Mouse (Mus musculus) kidney, embryonic 14.5 days (tissue): ENCODE measurements around the gene Abr. TPM values are rescaled to one million over a fixed set of nuclear protein-coding genes. Genes with fewer than 3 reads are reported as not detected.

Experiments used
- ATAC-seq: fragments of 200-750 bp; cut with Nextera tagmentation; 2 replicates; pipeline ENCODE4 v1.8.0; 2017; ENCODE audit warnings: moderate number of reproducible peaks, mild to moderate bottlenecking, moderate TSS enrichment, moderate library complexity; ENCODE audit not compliant: low FRiP score, low TSS enrichment
- H3K27ac ChIP-seq: fragments of 300-500 bp; sonication (generic); 2 replicates; pipeline ENCODE4 v1.5.1; 2014; ENCODE audit warnings: low read depth, mild to moderate bottlenecking, low read length, moderate library complexity, mixed read lengths
- H3K27me3 ChIP-seq: fragments of 300-500 bp; sonication (generic); 2 replicates; pipeline ENCODE4 v1.6.1; 2014; ENCODE audit warnings: mild to moderate bottlenecking, low read length; ENCODE audit not compliant: control insufficient read depth, insufficient read depth
- H3K36me3 ChIP-seq: fragments of 300-500 bp; sonication (generic); 2 replicates; pipeline ENCODE4 v1.6.1; 2014; ENCODE audit warnings: low read length, mixed read lengths; ENCODE audit not compliant: control insufficient read depth, insufficient read depth
- H3K4me1 ChIP-seq: fragments of 300-500 bp; sonication (generic); 2 replicates; pipeline ENCODE4 v1.6.1; 2014; ENCODE audit warnings: low read length, mixed read lengths; ENCODE audit not compliant: control insufficient read depth, insufficient read depth
- H3K4me2 ChIP-seq: fragments of 300-500 bp; sonication (generic); replicated peaks from 2 replicates; pipeline ENCODE4 v1.6.1; 2014; ENCODE audit warnings: low read depth, mild to moderate bottlenecking, low read length
- H3K4me3 ChIP-seq: fragments of 300-500 bp; sonication (generic); 2 replicates; pipeline ENCODE4 v1.5.1; 2014; ENCODE audit warnings: mild to moderate bottlenecking, low read length
- H3K9ac ChIP-seq: fragments of 300-500 bp; sonication (generic); 2 replicates; pipeline ENCODE4 v1.6.1; 2014; ENCODE audit warnings: low read depth, mild to moderate bottlenecking, low read length, moderate library complexity
- H3K9me3 ChIP-seq: fragments of 300-500 bp; sonication (generic); 2 replicates; pipeline ENCODE4 v1.6.1; 2016; ENCODE audit warnings: low read length; ENCODE audit not compliant: control insufficient read depth
- WGBS: fragments of 180-500 bp; shearing (Covaris S2); extraction: QIAGEN DNeasy Blood & Tissue Kit; methylation state at CpG from one replicate; pipeline ENCODE4 v1.1.7; 2014; 5-methylcytosine and 5-hydroxymethylcytosine counted together
- polyA plus RNA-seq: library from polyadenylated mRNA; unstranded; fragments of >200 nt; fragmentation: Nextera tagmentation; extraction: Ambion mirVana; gene quantifications from 2 replicates; pipeline ENCODE4 v1.2.1, GENCODE M21; 2014

Abr gene
- polyA plus RNA-seq, 1 experiment from 2014 or later, result 57.7 TPM

DNA sequence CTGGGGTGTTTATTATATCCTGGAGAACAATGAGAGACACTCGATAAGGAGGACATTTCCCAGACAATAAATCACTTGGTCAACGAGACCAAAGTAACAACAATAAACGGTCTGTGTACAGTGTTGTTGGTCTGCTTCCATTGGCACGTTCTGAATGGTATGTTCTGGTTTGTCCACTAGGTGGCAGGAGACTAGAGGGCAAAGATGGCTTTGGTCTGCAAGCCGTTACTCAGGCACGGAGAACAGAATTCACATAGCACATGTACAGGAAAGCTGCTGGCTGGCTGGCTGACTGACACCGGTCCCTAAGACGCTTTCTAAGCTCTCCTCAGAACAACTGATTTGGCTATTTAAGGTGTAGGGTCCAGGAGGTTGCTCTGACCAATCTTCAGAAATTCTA, 97.2 kb downstream of the Abr start:
- peaks cover 21% of the 10 kb centered on the region; the same call in 1 of the 2 replicates for H3K4me1 ChIP-seq
- ATAC-seq, result 0 out of 2 replicates have a peak, but pooled peaks have one; percentile 47
- H3K36me3 ChIP-seq, result no peaks in the 10 kb centered on the region
- H3K4me2 ChIP-seq, result no peak overlapping the region
- 5% methylated on average over 8 of the region's 8 CpGs for WGBS
- H3K4me3 ChIP-seq, result no peak overlapping the region
- no peak overlapping the region for H3K27ac ChIP-seq
- H3K9ac ChIP-seq, result no peak overlapping the region
- H3K9me3 ChIP-seq, result no peaks in the 10 kb centered on the region
- H3K27me3 ChIP-seq, result no peaks in the 10 kb centered on the region

DNA sequence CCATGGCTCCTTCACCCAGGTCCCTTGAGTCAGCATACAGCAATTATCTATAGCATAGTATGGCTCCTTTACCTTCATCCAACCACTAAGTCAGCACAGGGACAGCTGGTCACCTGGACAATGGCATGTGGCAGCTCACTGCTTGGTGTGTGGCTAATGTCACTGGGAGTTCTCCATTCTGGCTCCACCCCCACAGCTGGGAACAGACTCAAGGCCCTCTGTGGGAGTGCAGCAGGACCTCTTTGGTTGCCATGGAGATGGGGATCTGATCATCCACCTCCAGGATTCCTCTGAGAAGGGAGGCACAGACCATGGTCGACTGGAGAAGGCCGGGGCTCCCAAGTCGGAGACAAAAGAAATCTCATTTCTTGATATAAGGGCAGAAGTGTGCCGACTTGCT, 98.8 kb downstream of the Abr start:
- Histone ChIP-seq H3K9me3 (no peaks in the 10 kb centered on the region), H3K4me3 (no peak overlapping the region), H3K36me3 (no peaks in the 10 kb centered on the region), H3K27ac (peak overlapping the region; percentile 56), H3K4me2 (no peak overlapping the region; the same call in 1 of the 2 replicates), H3K9ac (no peak overlapping the region), H3K4me1 (peaks cover 17% of the 10 kb centered on the region; the same call in 1 of the 2 replicates), H3K27me3 (no peaks in the 10 kb centered on the region)
- peak; percentile 80 for ATAC-seq
- 23% methylated on average over 4 of the region's 4 CpGs for WGBS

DNA sequence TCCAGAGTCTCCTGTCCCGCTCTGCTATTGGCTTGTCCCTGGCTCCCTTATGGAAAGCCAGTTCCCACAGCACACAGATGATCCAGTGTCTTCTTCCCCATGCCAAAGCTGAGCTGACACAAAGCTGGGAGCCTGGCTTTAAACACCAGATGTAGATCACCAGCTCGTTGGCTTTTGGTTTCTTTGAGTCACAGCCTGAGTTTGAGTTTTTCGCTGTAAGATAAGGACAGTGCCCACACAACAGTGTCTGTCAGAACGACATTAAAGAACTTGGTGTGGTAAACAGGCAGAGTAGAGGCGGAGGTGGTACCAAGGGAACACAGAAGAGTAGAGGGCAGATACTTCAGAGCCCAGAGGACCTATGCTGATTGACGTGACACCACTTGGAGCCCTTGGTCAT, 101.2 kb downstream of the Abr start:
- H3K4me1 ChIP-seq, result peaks cover 17% of the 10 kb centered on the region; the same call in 1 of the 2 replicates
- no peak overlapping the region for H3K4me2 ChIP-seq
- 94% methylated on average over 6 of the region's 6 CpGs for WGBS
- H3K9me3 ChIP-seq, result no peaks in the 10 kb centered on the region
- H3K9ac ChIP-seq, result peak overlapping the region; percentile 18; the same call in 1 of the 2 replicates
- ATAC-seq, result no peak
- no peaks in the 10 kb centered on the region for H3K27me3 ChIP-seq
- no peak overlapping the region for H3K4me3 ChIP-seq
- no peak overlapping the region for H3K27ac ChIP-seq
- no peaks in the 10 kb centered on the region for H3K36me3 ChIP-seq

- Histone ChIP-seq H3K27ac (no peak overlapping the region), H3K4me3 (no peak overlapping the region), H3K27me3 (no peaks in the 10 kb centered on the region), H3K4me2 (no peak overlapping the region), H3K4me1 (peaks cover 10% of the 10 kb centered on the region; the same call in 1 of the 2 replicates), H3K9ac (no peak overlapping the region), H3K9me3 (no peaks in the 10 kb centered on the region), H3K36me3 (0 out of 2 replicates have a peak, but pooled peaks cover 5% of the 10 kb centered on the region)
- ATAC-seq, result no peak
- WGBS, result 86% methylated on average over 5 of the region's 5 CpGs
These were observed 103.5 kb downstream of the Abr start for GRCm38 (mm10) chr11:76518613-76519012.

- H3K4me3 ChIP-seq, result no peak overlapping the region
- H3K9ac ChIP-seq, result no peak overlapping the region
- H3K27me3 ChIP-seq, result no peaks in the 10 kb centered on the region
- no peak for ATAC-seq
- WGBS, result 76% methylated on average over 4 of the region's 4 CpGs
- no peak overlapping the region for H3K27ac ChIP-seq
- peaks cover 5% of the 10 kb centered on the region; the same call in 1 of the 2 replicates for H3K4me1 ChIP-seq
- 0 out of 2 replicates have a peak, but pooled peaks cover 6% of the 10 kb centered on the region for H3K36me3 ChIP-seq
- H3K4me2 ChIP-seq, result no peak overlapping the region
- H3K9me3 ChIP-seq, result no peaks in the 10 kb centered on the region
These were observed 104.0 kb downstream of the Abr start for GRCm38 (mm10) chr11:76518125-76518524.

DNA sequence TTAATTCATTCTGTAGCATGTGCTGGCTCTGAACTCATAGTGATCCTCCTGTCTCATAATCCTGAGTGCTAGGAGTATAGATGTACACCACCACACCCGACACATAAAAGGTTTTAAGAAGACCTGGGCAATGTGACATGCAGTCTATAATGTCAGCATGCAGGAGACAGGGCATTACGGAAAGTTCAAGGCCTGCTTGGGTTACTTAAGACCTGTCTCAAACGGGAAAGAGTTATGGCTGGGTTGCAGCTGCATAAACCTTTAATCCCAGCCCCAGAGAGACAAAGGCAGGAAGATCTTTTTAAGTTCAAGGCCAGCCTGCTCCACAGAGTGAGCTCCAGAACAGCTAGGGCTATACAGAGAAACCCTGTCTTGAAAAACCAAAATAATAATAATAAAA, 105.2 kb downstream of the Abr start:
- no peak for ATAC-seq
- Histone ChIP-seq H3K27ac (no peak overlapping the region), H3K9ac (no peak overlapping the region), H3K36me3 (0 out of 2 replicates have a peak, but pooled peaks cover 7% of the 10 kb centered on the region), H3K4me2 (no peak overlapping the region), H3K4me3 (no peak overlapping the region), H3K4me1 (peaks cover 3% of the 10 kb centered on the region; the same call in 1 of the 2 replicates), H3K27me3 (no peaks in the 10 kb centered on the region), H3K9me3 (no peaks in the 10 kb centered on the region)
- WGBS, result 34% methylated on average over 3 of the region's 3 CpGs

DNA sequence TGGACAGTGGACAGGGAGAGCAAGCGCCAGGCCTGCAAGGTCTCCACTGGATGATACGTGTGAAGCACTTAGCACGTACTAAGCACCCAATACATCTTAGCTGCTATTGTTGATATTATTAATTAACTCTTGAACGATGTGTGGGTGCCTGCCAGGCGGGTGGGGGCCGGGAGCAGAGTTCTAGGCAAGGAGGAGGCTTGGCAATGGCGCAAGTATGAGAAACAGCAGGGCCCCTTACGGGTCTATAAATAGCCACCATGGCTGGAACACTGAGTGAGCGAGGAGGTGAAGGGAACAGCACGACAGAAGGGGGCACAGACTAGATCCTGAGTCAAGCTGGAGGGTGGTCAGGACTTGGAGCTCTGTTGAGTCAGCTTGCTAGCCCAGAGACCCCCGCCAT, 107.0 kb downstream of the Abr start:
- no peak for ATAC-seq
- no peaks in the 10 kb centered on the region for H3K27me3 ChIP-seq
- no peak overlapping the region for H3K4me3 ChIP-seq
- no peak overlapping the region for H3K27ac ChIP-seq
- no peaks in the 10 kb centered on the region for H3K9me3 ChIP-seq
- no peak overlapping the region for H3K9ac ChIP-seq
- 0 out of 2 replicates have a peak, but pooled peaks cover 7% of the 10 kb centered on the region for H3K36me3 ChIP-seq
- WGBS, result 75% methylated on average over 11 of the region's 11 CpGs
- peaks cover 9% of the 10 kb centered on the region; the same call in 1 of the 2 replicates for H3K4me1 ChIP-seq
- no peak overlapping the region for H3K4me2 ChIP-seq

- Histone ChIP-seq H3K4me3 (no peak overlapping the region), H3K27ac (no peak overlapping the region), H3K9ac (no peak overlapping the region), H3K27me3 (no peaks in the 10 kb centered on the region), H3K9me3 (no peaks in the 10 kb centered on the region), H3K36me3 (peaks cover 11% of the 10 kb centered on the region; the same call in 1 of the 2 replicates), H3K4me1 (peaks cover 14% of the 10 kb centered on the region; the same call in 1 of the 2 replicates), H3K4me2 (no peak overlapping the region)
- no peak for ATAC-seq
- 58% methylated on average over 4 of the region's 4 CpGs for WGBS
These were observed 111.1 kb downstream of the Abr start for GRCm38 (mm10) chr11:76510977-76511376.

GRCm38 (mm10) chr11:76509751-76510723, 112.1 kb downstream of the Abr start:
- Histone ChIP-seq H3K36me3 (peaks cover 18% of the 10 kb centered on the region; the same call in 1 of the 2 replicates), H3K4me1 (peaks cover 14% of the 10 kb centered on the region; the same call in 1 of the 2 replicates), H3K27me3 (no peaks in the 10 kb centered on the region), H3K9ac (no peak overlapping the region), H3K9me3 (no peaks in the 10 kb centered on the region), H3K4me3 (no peak overlapping the region), H3K27ac (no peak overlapping the region), H3K4me2 (no peak overlapping the region)
- ATAC-seq, result no peak
- 68% methylated on average over 13 of the region's 13 CpGs for WGBS
